Mouse (Mus musculus): ENCODE measurements around the gene Foxred1. TPM values are rescaled to one million over a fixed set of nuclear protein-coding genes. Genes with fewer than 3 reads are reported as not detected.

Foxred1 gene
- polyA plus RNA-seq, 1 experiment: 10.6 TPM

DNA sequence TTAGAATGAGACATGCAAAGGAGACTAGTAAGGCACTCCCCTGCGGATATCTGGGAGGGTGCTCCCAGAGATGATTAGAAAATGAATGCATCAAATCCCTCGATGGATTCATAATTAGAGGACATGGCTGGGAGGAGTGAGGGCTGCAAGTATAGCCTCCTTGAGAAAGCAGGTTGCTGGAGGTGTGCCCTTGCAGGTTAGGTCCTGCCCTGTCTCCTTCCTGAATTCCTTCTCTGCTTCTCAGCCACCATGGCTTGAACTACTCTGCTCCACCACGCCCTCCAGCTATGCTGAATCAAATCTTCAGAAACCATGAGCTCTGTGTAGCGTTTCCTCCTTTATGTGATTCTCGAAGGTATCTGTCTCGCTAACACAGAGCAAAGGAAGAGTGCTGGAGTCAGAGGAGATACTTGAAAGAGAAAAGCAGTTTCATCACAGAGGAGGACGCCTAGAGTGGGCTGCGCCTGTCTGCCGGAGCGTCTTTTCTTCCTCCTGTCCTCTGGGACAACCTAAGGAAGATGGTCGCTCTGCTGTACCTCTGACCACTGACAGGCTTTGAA is 17.8 kb downstream of the Foxred1 start:
- Histone ChIP-seq H3K27me3 (ENCODE audit: control insufficient read depth, insufficient read depth, low read length) (no peaks in the 10 kb centered on the region), H3K4me1 (ENCODE audit: control insufficient read depth, insufficient read depth, insufficient read length, low read length) (no peaks in the 10 kb centered on the region), H3K36me3 (ENCODE audit: control insufficient read depth, insufficient read depth, low read length) (peaks cover 36% of the 10 kb centered on the region), H3K4me3 (ENCODE audit: low read depth, low read length) (no peak overlapping the region), H3K27ac (ENCODE audit: insufficient read depth, low read depth, low read length) (no peak overlapping the region)
- WGBS: 91% methylated on average over 11 of the region's 11 CpGs
- TF ChIP-seq CTCF (IDR thresholded peaks at IDR 0.05; ENCODE audit: extremely low read depth, insufficient read length, insufficient replicate concordance, low read depth, low read length): no peak
- no peak for TF ChIP-seq POLR2A (IDR thresholded peaks at IDR 0.05; ENCODE audit: low read depth, low read length)

DNA sequence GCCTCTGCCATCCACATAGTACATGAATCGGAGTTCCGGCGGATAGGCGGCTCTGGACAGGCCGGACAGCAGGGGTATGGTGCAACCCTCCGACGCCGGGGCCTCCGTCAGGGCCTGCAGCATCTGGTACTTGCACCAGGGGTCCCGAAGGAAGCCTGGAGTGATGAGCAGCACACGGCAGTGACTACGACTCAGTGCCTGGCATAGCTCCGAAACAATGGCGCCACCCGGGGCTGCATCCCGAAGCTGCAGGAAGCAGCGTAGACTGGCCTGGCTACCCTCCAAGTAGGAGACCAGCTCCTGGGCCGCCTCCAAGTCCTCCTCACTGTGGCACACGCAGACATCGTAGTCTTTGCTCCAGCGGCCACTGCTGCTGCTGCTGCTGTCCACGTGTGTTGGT is 22.2 kb downstream of the Foxred1 start:
- Histone ChIP-seq H3K36me3 (ENCODE audit: control insufficient read depth, insufficient read depth, low read length) (peaks cover 47% of the 10 kb centered on the region), H3K27me3 (ENCODE audit: control insufficient read depth, insufficient read depth, low read length) (no peaks in the 10 kb centered on the region)
- WGBS: 77% methylated on average over 22 of the region's 22 CpGs

GRCm38 (mm10) chr9:35187351-35187903 is 23.4 kb downstream of the Foxred1 start:
- WGBS: 79% methylated on average over 10 of the region's 10 CpGs
- no peak overlapping the region for H3K27ac ChIP-seq (ENCODE audit: insufficient read depth, low read depth, low read length)
- no peak overlapping the region for H3K4me3 ChIP-seq (ENCODE audit: low read depth, low read length)
- no peaks in the 10 kb centered on the region for H3K27me3 ChIP-seq (ENCODE audit: control insufficient read depth, insufficient read depth, low read length)
- TF ChIP-seq CTCF (IDR thresholded peaks at IDR 0.05; ENCODE audit: extremely low read depth, insufficient read length, insufficient replicate concordance, low read depth, low read length) (no peak), POLR2A (IDR thresholded peaks at IDR 0.05; ENCODE audit: low read depth, low read length) (no peak)
- peaks cover 47% of the 10 kb centered on the region for H3K36me3 ChIP-seq (ENCODE audit: control insufficient read depth, insufficient read depth, low read length)
- no peaks in the 10 kb centered on the region for H3K4me1 ChIP-seq (ENCODE audit: control insufficient read depth, insufficient read depth, insufficient read length, low read length)

More for the DNA sequence above, 22.2 kb downstream of the Foxred1 start:
- no peak for TF ChIP-seq POLR2A (IDR thresholded peaks at IDR 0.05; ENCODE audit: low read depth, low read length)
- no peak for TF ChIP-seq CTCF (IDR thresholded peaks at IDR 0.05; ENCODE audit: extremely low read depth, insufficient read length, insufficient replicate concordance, low read depth, low read length)
- H3K4me3 ChIP-seq (ENCODE audit: low read depth, low read length): no peak overlapping the region
- no peak overlapping the region for H3K27ac ChIP-seq (ENCODE audit: insufficient read depth, low read depth, low read length)
- no peaks in the 10 kb centered on the region for H3K4me1 ChIP-seq (ENCODE audit: control insufficient read depth, insufficient read depth, insufficient read length, low read length)

DNA sequence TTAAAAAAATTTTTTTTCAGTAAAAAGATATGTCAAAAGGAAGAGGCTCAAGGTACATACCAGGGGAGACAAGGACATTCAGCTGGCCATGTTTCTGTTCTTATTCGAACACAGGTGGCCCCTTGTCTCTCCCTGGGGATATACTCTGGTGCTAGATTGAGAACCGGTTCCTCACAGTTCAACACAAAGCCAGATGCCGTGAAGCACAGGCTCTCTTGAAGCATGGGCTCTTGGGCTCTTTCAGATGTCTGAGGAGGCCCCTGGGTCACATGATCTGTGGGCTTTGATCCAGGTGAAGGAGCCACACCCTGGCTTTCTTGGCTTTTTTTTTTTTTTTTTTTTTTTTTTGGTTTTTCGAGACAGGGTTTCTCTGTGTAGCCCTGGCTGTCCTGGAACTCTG is 24.4 kb downstream of the Foxred1 start:
- TF ChIP-seq POLR2A (IDR thresholded peaks at IDR 0.05; ENCODE audit: low read depth, low read length) (no peak), CTCF (IDR thresholded peaks at IDR 0.05; ENCODE audit: extremely low read depth, insufficient read length, insufficient replicate concordance, low read depth, low read length) (no peak)

DNA sequence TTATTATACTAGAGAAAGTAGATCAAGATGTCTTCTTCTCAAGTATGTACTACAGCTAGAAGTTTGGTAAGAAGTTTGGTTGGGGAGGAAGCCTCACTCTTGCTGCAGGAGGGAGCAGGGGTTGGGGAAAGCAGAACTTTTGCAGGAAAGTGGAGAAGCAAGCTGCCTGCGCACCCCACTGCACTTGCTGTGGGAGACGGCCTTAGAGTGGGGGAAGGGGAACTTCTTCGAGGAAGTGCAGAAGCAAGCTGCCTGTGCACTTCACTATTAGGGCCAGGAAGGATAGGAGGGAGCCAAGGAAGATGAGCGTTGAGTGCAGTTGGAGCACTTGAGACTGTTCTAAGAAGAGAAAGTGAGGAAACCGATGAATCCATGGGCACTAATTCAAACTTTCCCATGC is 27.5 kb downstream of the Foxred1 start:
- no peak overlapping the region for H3K4me3 ChIP-seq (ENCODE audit: low read depth, low read length)
- no peak for TF ChIP-seq CTCF (IDR thresholded peaks at IDR 0.05; ENCODE audit: extremely low read depth, insufficient read length, insufficient replicate concordance, low read depth, low read length)
- no peak for TF ChIP-seq POLR2A (IDR thresholded peaks at IDR 0.05; ENCODE audit: low read depth, low read length)
- H3K27me3 ChIP-seq (ENCODE audit: control insufficient read depth, insufficient read depth, low read length): no peaks in the 10 kb centered on the region
- no peak overlapping the region for H3K27ac ChIP-seq (ENCODE audit: insufficient read depth, low read depth, low read length)
- H3K36me3 ChIP-seq (ENCODE audit: control insufficient read depth, insufficient read depth, low read length): peaks cover 14% of the 10 kb centered on the region
- 81% methylated on average over 5 of the region's 5 CpGs for WGBS
- no peaks in the 10 kb centered on the region for H3K4me1 ChIP-seq (ENCODE audit: control insufficient read depth, insufficient read depth, insufficient read length, low read length)

More for the DNA sequence above, 24.4 kb downstream of the Foxred1 start:
- 42% methylated on average over 4 of the region's 4 CpGs for WGBS
- H3K4me1 ChIP-seq (ENCODE audit: control insufficient read depth, insufficient read depth, insufficient read length, low read length): no peaks in the 10 kb centered on the region
- no peaks in the 10 kb centered on the region for H3K27me3 ChIP-seq (ENCODE audit: control insufficient read depth, insufficient read depth, low read length)
- peaks cover 42% of the 10 kb centered on the region for H3K36me3 ChIP-seq (ENCODE audit: control insufficient read depth, insufficient read depth, low read length)
- H3K4me3 ChIP-seq (ENCODE audit: low read depth, low read length): no peak overlapping the region
- H3K27ac ChIP-seq (ENCODE audit: insufficient read depth, low read depth, low read length): no peak overlapping the region

DNA sequence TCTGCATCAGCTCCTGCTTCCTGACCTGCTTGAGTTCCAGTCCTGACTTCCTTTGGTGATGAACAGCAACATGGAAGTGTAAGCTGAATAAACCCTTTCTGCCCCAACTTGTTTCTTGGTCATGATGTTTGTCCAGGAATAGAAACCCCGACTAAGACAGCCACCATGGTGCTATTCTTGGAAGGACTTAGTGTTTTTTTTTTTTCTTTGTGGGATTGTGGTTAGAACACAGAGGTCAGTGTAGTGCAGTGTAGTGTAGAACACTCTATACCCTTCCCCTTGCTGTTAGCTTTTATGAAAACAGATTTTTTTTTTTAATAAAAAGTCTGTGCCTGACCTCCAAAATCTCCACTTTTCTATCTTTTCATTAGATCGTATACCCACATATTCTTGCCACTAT is 28.0 kb downstream of the Foxred1 start:
- H3K4me1 ChIP-seq (ENCODE audit: control insufficient read depth, insufficient read depth, insufficient read length, low read length): no peaks in the 10 kb centered on the region
- peaks cover 11% of the 10 kb centered on the region for H3K36me3 ChIP-seq (ENCODE audit: control insufficient read depth, insufficient read depth, low read length)
- H3K27ac ChIP-seq (ENCODE audit: insufficient read depth, low read depth, low read length): no peak overlapping the region
- no peak overlapping the region for H3K4me3 ChIP-seq (ENCODE audit: low read depth, low read length)
- no peaks in the 10 kb centered on the region for H3K27me3 ChIP-seq (ENCODE audit: control insufficient read depth, insufficient read depth, low read length)
- TF ChIP-seq CTCF (IDR thresholded peaks at IDR 0.05; ENCODE audit: extremely low read depth, insufficient read length, insufficient replicate concordance, low read depth, low read length) (no peak), POLR2A (IDR thresholded peaks at IDR 0.05; ENCODE audit: low read depth, low read length) (no peak)
- WGBS: 81% methylated on average over 2 of the region's 2 CpGs

DNA sequence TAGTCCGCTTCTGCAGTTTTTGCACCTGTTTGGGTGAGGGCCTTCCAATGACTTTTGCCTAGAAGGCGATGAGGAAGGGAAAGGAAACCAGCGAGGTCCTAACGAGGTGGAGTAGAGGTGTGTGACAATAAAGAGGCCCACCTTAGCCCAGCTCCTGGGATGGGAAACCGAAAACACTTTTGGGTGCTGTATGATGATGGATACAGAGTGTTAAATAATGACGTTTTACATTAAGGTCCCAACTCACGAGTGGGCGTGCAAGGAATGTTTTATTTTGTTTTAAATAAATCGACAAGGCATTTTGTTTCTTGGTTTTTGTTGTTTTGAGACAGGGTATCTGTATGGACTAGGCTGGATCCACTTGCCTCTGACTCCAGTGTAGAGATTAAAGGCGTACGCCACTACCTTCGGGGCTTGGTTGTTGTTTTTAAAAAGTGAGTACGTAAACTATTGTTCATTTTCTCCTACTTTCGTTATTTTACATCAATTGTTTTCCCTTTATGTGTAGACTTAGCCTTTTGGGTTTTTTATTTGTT is 34.7 kb downstream of the Foxred1 start:
- no peaks in the 10 kb centered on the region for H3K36me3 ChIP-seq (ENCODE audit: control insufficient read depth, insufficient read depth, low read length)
- 41% methylated on average over 14 of the region's 14 CpGs for WGBS
- peaks cover 4% of the 10 kb centered on the region; the same call in 1 of the 2 replicates for H3K4me1 ChIP-seq (ENCODE audit: control insufficient read depth, insufficient read depth, insufficient read length, low read length)
- TF ChIP-seq CTCF (IDR thresholded peaks at IDR 0.05; ENCODE audit: extremely low read depth, insufficient read length, insufficient replicate concordance, low read depth, low read length) (no peak), POLR2A (IDR thresholded peaks at IDR 0.05; ENCODE audit: low read depth, low read length) (0 out of 2 replicates have a peak, but pooled peaks have one; percentile 3)
- no peak overlapping the region for H3K27ac ChIP-seq (ENCODE audit: insufficient read depth, low read depth, low read length)
- peak overlapping the region; percentile 74 for H3K4me3 ChIP-seq (ENCODE audit: low read depth, low read length)
- H3K27me3 ChIP-seq (ENCODE audit: control insufficient read depth, insufficient read depth, low read length): no peaks in the 10 kb centered on the region
